Mouse (Mus musculus) CH12.LX (cell line): Measurements from ENCODE around the gene Olfr1370. TPM values are rescaled to one million over a fixed set of nuclear protein-coding genes. Genes with fewer than 3 reads are reported as not detected.

Experiments used
- DNase-seq: peaks from one replicate; pipeline ENCODE4 v3.0.0-alpha.2; 2013; ENCODE audit errors: extremely low read depth
- H3K27ac ChIP-seq: 2 replicates; pipeline ENCODE4 v1.5.1; 2012; ENCODE audit warnings: low read depth, mild to moderate bottlenecking, control low read depth, moderate library complexity; ENCODE audit not compliant: insufficient read depth
- H3K27me3 ChIP-seq: replicated peaks from 2 replicates; pipeline ENCODE3; 2012; ENCODE audit warnings: inconsistent platforms
- H3K36me3 ChIP-seq, 2 experiments: replicated peaks in 1 of 2; 2 replicates each; pipeline versions ENCODE3 to v1.6.1; 2012; ENCODE audit warnings: inconsistent platforms in 1 of 2, low read length in 1 of 2, mild to moderate bottlenecking in 1 of 2, mixed read lengths in 1 of 2, moderate library complexity in 1 of 2; ENCODE audit not compliant: control insufficient read depth in 1 of 2, insufficient read depth in 1 of 2
- H3K4me1 ChIP-seq, 2 experiments: 2 replicates each; pipeline ENCODE4 v1.6.1; 2012; ENCODE audit warnings: inconsistent platforms in 1 of 2, moderate library complexity in 1 of 2; ENCODE audit not compliant: insufficient read depth in 2 of 2, control insufficient read depth in 1 of 2
- H3K4me2 ChIP-seq: 2 replicates; pipeline ENCODE4 v1.6.1; 2012; ENCODE audit warnings: low read depth, mild to moderate bottlenecking, control low read depth; ENCODE audit not compliant: poor library complexity, insufficient read depth, severe bottlenecking
- H3K4me3 ChIP-seq, 3 experiments: fragments of 150-350 bp in 1 of 3; sonication (generic) in 1 of 3; replicated peaks in 1 of 3; 2 replicates each; pipeline versions ENCODE3 to v1.5.1; 2011 to 2012; ENCODE audit warnings: low read depth in 2 of 3, low read length in 2 of 3, mild to moderate bottlenecking in 2 of 3, moderate library complexity in 2 of 3, control low read depth in 1 of 3, improper control_type of control experiment in 1 of 3, inconsistent platforms in 1 of 3, mixed read lengths in 1 of 3; ENCODE audit not compliant: poor library complexity in 1 of 3
- H3K79me2 ChIP-seq: replicated peaks from 2 replicates; pipeline ENCODE4 v1.6.1; 2012; ENCODE audit warnings: mild to moderate bottlenecking, moderate library complexity; ENCODE audit not compliant: control insufficient read depth, poor library complexity, insufficient read depth, severe bottlenecking; ENCODE audit errors: extremely low read depth
- H3K9ac ChIP-seq: 2 replicates; pipeline ENCODE4 v1.6.1; 2012; ENCODE audit warnings: low read depth, mild to moderate bottlenecking, control low read depth, moderate library complexity; ENCODE audit not compliant: insufficient read depth
- H3K9me3 ChIP-seq: replicated peaks from 2 replicates; pipeline ENCODE3; 2012; ENCODE audit warnings: low read length, inconsistent platforms, mixed read lengths
- BHLHE40 ChIP-seq: IDR thresholded peaks from 2 replicates; pipeline ENCODE4 v1.6.1; 2011; ENCODE audit warnings: mild to moderate bottlenecking, low read depth, low read length, improper control_type of control experiment
- CHD2 ChIP-seq: IDR thresholded peaks from 2 replicates; pipeline ENCODE4 v1.6.1; 2011; ENCODE audit warnings: low read length, improper control_type of control experiment
- IRF4 ChIP-seq: IDR thresholded peaks from 2 replicates; pipeline ENCODE4 v1.6.1; 2014; ENCODE audit warnings: low read depth, mild to moderate bottlenecking, inconsistent platforms, low read length, improper control_type of control experiment
- JUN ChIP-seq: IDR thresholded peaks from 2 replicates; pipeline ENCODE4 v1.6.1; 2011; ENCODE audit warnings: low read depth, mild to moderate bottlenecking, low read length, improper control_type of control experiment, moderate library complexity; ENCODE audit not compliant: insufficient read depth
- JUND ChIP-seq: conservative IDR thresholded peaks from 2 replicates; pipeline ENCODE4 v1.6.1; 2011; ENCODE audit warnings: low read depth, low read length, improper control_type of control experiment
- KAT2A ChIP-seq: IDR thresholded peaks from 2 replicates; pipeline ENCODE4 v1.6.1; 2012; ENCODE audit warnings: low read length, improper control_type of control experiment, inconsistent platforms; ENCODE audit not compliant: insufficient replicate concordance
- MAX ChIP-seq: IDR thresholded peaks from 2 replicates; pipeline ENCODE4 v1.6.1; 2011; ENCODE audit warnings: low read length, improper control_type of control experiment
- MAZ ChIP-seq: IDR thresholded peaks from 2 replicates; pipeline ENCODE4 v1.6.1; 2012; ENCODE audit warnings: low read depth, mild to moderate bottlenecking, inconsistent platforms, low read length, improper control_type of control experiment, moderate library complexity
- NRF1 ChIP-seq: IDR thresholded peaks from 2 replicates; pipeline ENCODE4 v1.6.1; 2014; ENCODE audit warnings: low read depth, mild to moderate bottlenecking, inconsistent platforms, low read length, improper control_type of control experiment, moderate library complexity
- POLR2A ChIP-seq: IDR thresholded peaks from 2 replicates; pipeline ENCODE4 v1.6.1; 2011; ENCODE audit warnings: low read depth, mild to moderate bottlenecking, improper control_type of control experiment, low read length
- POLR2AphosphoS2 ChIP-seq: IDR thresholded peaks from 2 replicates; pipeline ENCODE4 v1.6.1; 2011; ENCODE audit warnings: low read depth, low read length, improper control_type of control experiment
- RCOR1 ChIP-seq: conservative IDR thresholded peaks from 2 replicates; pipeline ENCODE4 v1.6.1; 2012; ENCODE audit warnings: low read depth, mild to moderate bottlenecking, inconsistent platforms, low read length, improper control_type of control experiment
- SIN3A ChIP-seq: IDR thresholded peaks from 2 replicates; pipeline ENCODE4 v1.6.1; 2012; ENCODE audit warnings: low read length, improper control_type of control experiment, inconsistent platforms
- USF2 ChIP-seq: conservative IDR thresholded peaks from 2 replicates; pipeline ENCODE4 v1.6.1; 2011; ENCODE audit warnings: low read depth, low read length, improper control_type of control experiment
- ZKSCAN1 ChIP-seq: IDR thresholded peaks from 2 replicates; pipeline ENCODE4 v1.6.1; 2012; ENCODE audit warnings: low read depth, inconsistent platforms, low read length, improper control_type of control experiment, borderline replicate concordance
- ZMIZ1 ChIP-seq: IDR thresholded peaks from 2 replicates; pipeline ENCODE4 v1.6.1; 2012; ENCODE audit warnings: low read depth, mild to moderate bottlenecking, inconsistent platforms, low read length, improper control_type of control experiment
- ZNF384 ChIP-seq: IDR thresholded peaks from 2 replicates; pipeline ENCODE4 v1.6.1; 2012; ENCODE audit warnings: low read depth, low read length, improper control_type of control experiment, inconsistent platforms
- dilution Hi-C: fragments of 300-500 bp; cut with MboI; formaldehyde crosslinking; loops from 2 replicates; pipeline ENCODE4 v1.14.3; 2020; ENCODE audit warnings: low sequenced_read_pairs; ENCODE audit not compliant: extremely low pct_unique_long_range_greater_than_20kb, extremely low pct_ligation_motif_present
- in situ Hi-C: fragments of 300-500 bp; cut with MboI; formaldehyde crosslinking; loops from 3 replicates; pipeline ENCODE4 v1.14.3; 2019; ENCODE audit warnings: low sequenced_read_pairs, low pct_ligation_motif_present, low pct_unique_long_range_greater_than_20kb, mixed read lengths
- polyA plus RNA-seq: library from polyadenylated mRNA; unstranded; fragments of >175 nt; gene quantifications from 2 replicates; pipeline ENCODE4 v1.2.1, GENCODE M21; 2012; ENCODE audit warnings: low read depth; ENCODE audit not compliant: insufficient read length
- total RNA-seq, 2 experiments: library from RNA; depleted of rRNA; stranded (reverse); fragments of 300-350 nt in 1 of 2; fragments of >200 nt in 1 of 2; gene quantifications; 2 replicates each; pipeline ENCODE4 v1.2.3; 2012 to 2014

The Olfr1370 gene
- total and polyA plus RNA-seq, 3 experiments, result not detected

GRCm38 (mm10) chr13:21110441-21110840 lies 35.7 kb upstream of the Olfr1370 start:
- no peak overlapping the region for H3K9ac ChIP-seq
- H3K27me3 ChIP-seq, result no peaks in the 10 kb centered on the region
- no peak for TF ChIP-seq JUN
- no peak for TF ChIP-seq MAZ
- TF ChIP-seq MAX, result no peak
- TF ChIP-seq, all 38 proteins: peak for 0
- H3K4me2 ChIP-seq, result no peak overlapping the region
- no peaks in the 10 kb centered on the region for H3K9me3 ChIP-seq
- in situ Hi-C loops, result no loop called here
- H3K4me3 ChIP-seq, result no peak overlapping the region
- H3K36me3 ChIP-seq, result no peaks in the 10 kb centered on the region
- no peak overlapping the region for H3K27ac ChIP-seq
- no peaks in the 10 kb centered on the region for H3K4me1 ChIP-seq
- no peak for DNase-seq
- dilution Hi-C loops, result no loop called here
- H3K79me2 ChIP-seq, result no peaks in the 10 kb centered on the region

GRCm38 (mm10) chr13:21109759-21110158 lies 35.0 kb upstream of the Olfr1370 start:
- no peak overlapping the region for H3K9ac ChIP-seq
- TF ChIP-seq ZMIZ1 (no peak), JUND (no peak), RCOR1 (no peak), JUN (no peak), POLR2AphosphoS2 (no peak), SIN3A (no peak), ZKSCAN1 (no peak), BHLHE40 (no peak), KAT2A (no peak), POLR2A (no peak), USF2 (no peak), MAZ (no peak), ZNF384 (no peak), CHD2 (no peak), NRF1 (no peak), IRF4 (no peak)
- TF ChIP-seq, all 38 proteins: peak for 0
- in situ Hi-C loops (no loop called here), dilution Hi-C loops (no loop called here)
- Histone ChIP-seq H3K4me1 (no peaks in the 10 kb centered on the region), H3K36me3 (no peaks in the 10 kb centered on the region), H3K4me2 (no peak overlapping the region), H3K4me3 (no peak overlapping the region), H3K79me2 (no peaks in the 10 kb centered on the region), H3K9me3 (no peaks in the 10 kb centered on the region), H3K27me3 (no peaks in the 10 kb centered on the region), H3K27ac (no peak overlapping the region)
- no peak for DNase-seq
